Mouse (Mus musculus) layer of hippocampus, adult 8-10 months (tissue): ENCODE results near the gene Idh3g. TPM values are rescaled to one million over a fixed set of nuclear protein-coding genes. Genes with fewer than 3 reads are reported as not detected.
"Not testable (repeated sequence)": the region's sequence is repeated elsewhere in the genome, so short reads cannot be mapped to it uniquely, and the experiment has no call there.

Source experiments
- DNase-seq, 2 experiments: peaks; one replicate each; pipeline ENCODE4 v3.0.0; 2022; ENCODE audit warnings: low spot score in 2 of 2
- total RNA-seq, 4 experiments: library from RNA; stranded (reverse); gene quantifications; 2 replicates each; pipeline ENCODE4 v1.2.4; 2022

The Idh3g gene
- total RNA-seq, 4 experiments from 2014 or later: 200 to 214 (median 203) TPM

GRCm38 (mm10) chrX:73758611-73759290 lies 27.9 kb downstream of the Idh3g start:
- peak in 1 of 2 experiments; percentile 44 for DNase-seq

GRCm38 (mm10) chrX:73756334-73757140 lies 30.2 kb downstream of the Idh3g start, which contains the start of gene Plxnb3:
Plxnb3 (plus strand) TSS chrX:73757090.
- peak; percentile 35 to 44 for DNase-seq

- DNase-seq: no peak
Observed at GRCm38 (mm10) chrX:73748977-73749376, 37.7 kb downstream of the Idh3g start.

DNA sequence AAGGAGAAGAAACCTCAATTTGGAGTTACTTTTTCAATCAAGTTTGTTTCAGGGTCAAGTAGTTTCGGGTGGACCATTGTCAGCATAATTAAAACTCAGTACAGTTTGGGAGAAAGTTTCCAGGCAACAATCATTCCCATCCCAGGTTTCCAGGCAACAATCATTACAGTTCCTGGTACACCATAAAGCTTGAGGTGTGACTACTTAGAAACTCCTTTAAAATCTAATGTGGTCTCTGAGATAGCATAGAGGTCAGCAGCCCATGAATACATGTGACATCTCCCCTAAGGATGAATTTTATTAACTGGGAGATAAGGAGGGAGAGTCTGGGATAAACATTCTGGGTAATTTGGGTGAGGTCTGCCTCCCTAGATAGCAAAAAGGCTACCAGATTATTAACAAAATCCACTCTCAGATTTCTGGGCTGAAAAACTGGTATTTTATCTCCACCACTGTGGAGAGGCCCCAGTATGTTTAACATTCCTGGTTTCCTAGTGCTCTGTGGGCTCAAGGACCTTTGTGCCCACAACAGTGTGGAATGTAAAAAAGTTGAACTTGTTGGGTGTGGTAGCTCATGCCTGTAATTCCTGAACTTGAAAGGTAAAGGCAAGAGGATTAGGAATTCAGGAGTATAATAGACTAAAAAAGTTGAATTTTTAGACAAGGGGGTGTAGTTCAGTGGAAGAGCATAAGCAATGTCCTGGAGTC lies 41.8 kb downstream of the Idh3g start:
- no peak for DNase-seq

DNA sequence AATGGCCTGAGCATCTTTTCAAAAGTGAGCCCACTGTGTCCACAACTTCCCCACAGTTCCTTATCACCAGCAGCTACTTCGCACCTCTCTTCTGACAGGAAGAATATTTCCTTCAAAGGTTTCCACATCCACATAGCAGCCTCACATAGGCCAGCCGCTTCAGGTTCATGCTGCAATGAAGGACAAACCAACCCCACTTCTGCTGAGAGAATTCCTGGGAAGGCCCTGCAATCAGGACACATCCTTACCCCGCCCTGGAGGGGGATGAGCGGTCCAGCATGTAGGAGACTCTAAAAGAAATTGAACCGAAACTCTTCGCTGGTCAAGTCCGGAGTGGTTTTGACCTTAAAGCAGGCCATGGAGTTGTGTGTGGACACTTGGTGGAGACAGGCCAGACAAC lies 46.9 kb downstream of the Idh3g start:
- DNase-seq: not testable (repeated sequence)

DNA sequence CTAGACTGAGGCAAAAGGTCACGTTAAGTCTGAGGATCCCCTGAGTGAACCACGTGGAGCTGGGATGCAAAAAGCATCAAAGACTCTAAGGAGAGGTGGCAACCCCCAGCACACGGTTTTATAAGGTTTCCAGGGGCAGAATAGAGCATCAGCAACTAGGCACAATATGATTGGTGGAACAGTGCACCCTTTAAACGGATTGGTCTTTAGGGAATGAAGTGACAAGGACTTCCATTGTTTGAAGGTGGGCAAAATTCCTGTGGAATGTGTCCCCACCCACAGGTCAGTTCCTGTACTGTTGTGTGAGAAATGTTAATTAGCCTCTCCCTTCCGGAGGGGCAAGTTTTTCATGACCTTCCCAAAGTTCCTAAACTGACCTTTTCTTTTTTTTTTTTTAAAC lies 47.5 kb downstream of the Idh3g start:
- DNase-seq: no peak

DNA sequence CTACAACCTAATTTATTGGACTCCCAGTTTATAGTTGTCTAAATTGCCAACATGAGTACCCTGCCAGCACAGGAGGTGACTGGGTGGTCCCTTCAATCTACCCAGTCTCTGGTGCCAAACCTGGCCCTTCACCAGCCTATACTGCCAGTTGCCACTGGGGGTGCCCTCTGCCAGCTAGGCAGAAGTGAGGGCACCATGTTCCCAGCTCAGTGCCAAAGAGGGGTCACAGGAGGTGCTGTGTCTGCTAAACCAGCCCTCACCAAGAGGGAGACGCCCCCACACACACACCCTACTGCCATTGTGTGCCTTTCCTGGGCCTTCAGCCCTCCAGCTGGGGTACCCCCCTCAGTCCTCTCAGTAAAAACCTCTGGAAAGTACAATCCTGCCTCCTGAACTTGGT lies 48.5 kb downstream of the Idh3g start:
- DNase-seq: no peak

- DNase-seq: no peak
Observed at GRCm38 (mm10) chrX:73730908-73731307, 55.8 kb downstream of the Idh3g start.

Other genes with a start within 250 kb of the Idh3g start
- gene Dusp9, start 147.5 kb downstream of the Idh3g start, total RNA-seq: under 1 TPM; 0.28 to 0.58 (median 0.38) TPM
- gene Pnck, start 126.8 kb downstream of the Idh3g start, total RNA-seq: 100 to 1,000 TPM; 115 to 126 (median 117) TPM
- 100 to 1,000 TPM; 101 to 115 (median 108) TPM for gene Slc6a8, start 113.7 kb downstream of the Idh3g start, total RNA-seq
- 10 to 100 TPM; 82.3 to 95.3 (median 86.5) TPM for gene Bcap31, start 70.7 kb downstream of the Idh3g start, total RNA-seq
- 10 to 100 TPM; 13.6 to 16.6 (median 15.1) TPM for gene Abcd1, start 70.3 kb downstream of the Idh3g start, total RNA-seq
- 10 to 100 TPM; 14.3 to 17.3 (median 15.5) TPM for gene Plxnb3, start 29.8 kb downstream of the Idh3g start, total RNA-seq
- gene Srpk3, start 12.5 kb downstream of the Idh3g start, total RNA-seq: 10 to 100 TPM in 1 of 4 experiments, 1 to 10 TPM in 3; 7.5 to 10.4 (median 8.1) TPM
- 100 to 1,000 TPM in 2 of 4 experiments, 10 to 100 TPM in 2; 87.5 to 127 (median 98.2) TPM for gene Ssr4, start 131 bp upstream of the Idh3g start, total RNA-seq
- gene Pdzd4, start 38.1 kb upstream of the Idh3g start, total RNA-seq: 100 to 1,000 TPM in 1 of 4 experiments, 10 to 100 TPM in 3; 90.5 to 100 (median 95.6) TPM
- not detected for gene Avpr2, start 105.2 kb upstream of the Idh3g start, total RNA-seq
- gene L1cam, start 109.2 kb upstream of the Idh3g start, total RNA-seq: 100 to 1,000 TPM; 117 to 151 (median 128) TPM
- 1 to 10 TPM; 4.9 to 8.0 (median 6.0) TPM for gene Arhgap4, start 135.0 kb upstream of the Idh3g start, total RNA-seq
- 10 to 100 TPM; 64.7 to 73.9 (median 67.1) TPM for gene Naa10, start 135.0 kb upstream of the Idh3g start, total RNA-seq
- 10 to 100 TPM in 3 of 4 experiments, 1 to 10 TPM in 1; 4.9 to 20.0 (median 14.7) TPM for gene Renbp, start 144.0 kb upstream of the Idh3g start, total RNA-seq
- gene Hcfc1, start 179.5 kb upstream of the Idh3g start, total RNA-seq: 10 to 100 TPM; 72.7 to 77.3 (median 73.3) TPM
- gene Irak1, start 237.0 kb upstream of the Idh3g start, total RNA-seq: 10 to 100 TPM; 49.9 to 75.1 (median 63.7) TPM